Mouse (Mus musculus) bone marrow, adult 2 months (tissue): ENCODE results near the gene Zfhx2. TPM values are rescaled to one million over a fixed set of nuclear protein-coding genes. Genes with fewer than 3 reads are reported as not detected.

ENCODE experiments used
- H3K27ac ChIP-seq: fragments of 200-500 bp; 2 replicates; pipeline ENCODE4 v1.5.1; 2012; ENCODE audit warnings: low read depth, mild to moderate bottlenecking, control low read depth, inconsistent platforms, low read length; ENCODE audit not compliant: control insufficient read depth, poor library complexity, insufficient read depth
- H3K4me1 ChIP-seq: fragments of 200-500 bp; 2 replicates; pipeline ENCODE4 v1.6.1; 2011; ENCODE audit warnings: low read length; ENCODE audit not compliant: control insufficient read depth, insufficient read depth
- H3K4me3 ChIP-seq: fragments of 200-500 bp; replicated peaks from 2 replicates; pipeline ENCODE3; 2011; ENCODE audit warnings: mild to moderate bottlenecking, low read depth, low read length, control low read depth; ENCODE audit not compliant: control insufficient read depth
- CTCF ChIP-seq: fragments of 200-500 bp; IDR thresholded peaks from 2 replicates; pipeline ENCODE4 v1.5.1; 2011; ENCODE audit warnings: low read length, control low read depth; ENCODE audit not compliant: control insufficient read depth, insufficient read depth
- POLR2A ChIP-seq: fragments of 200-500 bp; IDR thresholded peaks from 2 replicates; pipeline ENCODE4 v1.6.1; 2011; ENCODE audit warnings: low read depth, mild to moderate bottlenecking, control low read depth, low read length, borderline replicate concordance; ENCODE audit not compliant: control insufficient read depth
- WGBS: fragments of 180-500 bp; shearing (Covaris S2); methylation state at CpG from one replicate; pipeline ENCODE4 v1.1.7; 2018; 5-methylcytosine and 5-hydroxymethylcytosine counted together
- polyA plus RNA-seq: library from polyadenylated mRNA; stranded (reverse); fragments of >200 nt; gene quantifications from 2 replicates; pipeline ENCODE4 v1.2.4, GENCODE M21; 2011; ENCODE audit warnings: low replicate concordance; ENCODE audit not compliant: missing spikeins, insufficient read depth, insufficient read length

Zfhx2 gene
- polyA plus RNA-seq, 1 experiment: 5.3 TPM

- Histone ChIP-seq H3K27ac (no peak overlapping the region), H3K4me1 (no peaks in the 10 kb centered on the region), H3K4me3 (no peak overlapping the region)
- WGBS: 32% methylated on average over 11 of the region's 11 CpGs
- TF ChIP-seq POLR2A (no peak), CTCF (peak; percentile 41; the same call in 1 of the 2 replicates)
Observed at GRCm38 (mm10) chr14:55029034-55029698, 63.0 kb downstream of the Zfhx2 start.

GRCm38 (mm10) chr14:55028333-55028835 is 63.7 kb downstream of the Zfhx2 start:
- Histone ChIP-seq H3K4me1 (no peaks in the 10 kb centered on the region), H3K27ac (no peak overlapping the region), H3K4me3 (no peak overlapping the region)
- 57% methylated on average over 5 of the region's 5 CpGs for WGBS
- no peak for TF ChIP-seq CTCF
- TF ChIP-seq POLR2A: no peak

GRCm38 (mm10) chr14:55027653-55028052 is 64.5 kb downstream of the Zfhx2 start:
- 67% methylated on average over 6 of the region's 6 CpGs for WGBS

GRCm38 (mm10) chr14:55027251-55027650 is 64.9 kb downstream of the Zfhx2 start:
- Histone ChIP-seq H3K4me3 (no peak overlapping the region), H3K27ac (no peak overlapping the region), H3K4me1 (no peaks in the 10 kb centered on the region)
- WGBS: 55% methylated on average over 5 of the region's 5 CpGs
- TF ChIP-seq POLR2A (no peak), CTCF (no peak)

More at GRCm38 (mm10) chr14:55027653-55028052, 64.5 kb downstream of the Zfhx2 start:
- TF ChIP-seq POLR2A: no peak
- no peak for TF ChIP-seq CTCF
- Histone ChIP-seq H3K4me3 (no peak overlapping the region), H3K4me1 (no peaks in the 10 kb centered on the region), H3K27ac (no peak overlapping the region)

GRCm38 (mm10) chr14:55025527-55025926 is 66.6 kb downstream of the Zfhx2 start:
- Histone ChIP-seq H3K27ac (no peak overlapping the region), H3K4me1 (no peaks in the 10 kb centered on the region), H3K4me3 (no peak overlapping the region)
- TF ChIP-seq POLR2A: no peak
- TF ChIP-seq CTCF: no peak
- WGBS: 87% methylated on average over 5 of the region's 5 CpGs

GRCm38 (mm10) chr14:55024236-55024635 is 67.9 kb downstream of the Zfhx2 start:
- Histone ChIP-seq H3K4me3 (no peak overlapping the region), H3K27ac (no peak overlapping the region), H3K4me1 (no peaks in the 10 kb centered on the region)
- TF ChIP-seq POLR2A: no peak
- peak; percentile 39 for TF ChIP-seq CTCF
- 62% methylated on average over 7 of the region's 7 CpGs for WGBS

- TF ChIP-seq POLR2A: no peak
- no peak for TF ChIP-seq CTCF
- H3K4me3 ChIP-seq: no peak overlapping the region
- WGBS: 89% methylated on average over 15 of the region's 15 CpGs
- no peak overlapping the region for H3K27ac ChIP-seq
- H3K4me1 ChIP-seq: no peaks in the 10 kb centered on the region
Observed at GRCm38 (mm10) chr14:55023011-55023410, 69.1 kb downstream of the Zfhx2 start.

- Histone ChIP-seq H3K27ac (no peak overlapping the region), H3K4me3 (no peak overlapping the region), H3K4me1 (no peaks in the 10 kb centered on the region)
- TF ChIP-seq POLR2A (no peak), CTCF (no peak)
- 92% methylated on average over 9 of the region's 9 CpGs for WGBS
Observed at GRCm38 (mm10) chr14:55020394-55020793, 71.7 kb downstream of the Zfhx2 start.

GRCm38 (mm10) chr14:55016876-55017275 is 75.2 kb downstream of the Zfhx2 start:
- no peak for TF ChIP-seq POLR2A
- no peak for TF ChIP-seq CTCF
- 74% methylated on average over 16 of the region's 16 CpGs for WGBS
- H3K4me3 ChIP-seq: no peak overlapping the region
- H3K27ac ChIP-seq: no peak overlapping the region
- no peaks in the 10 kb centered on the region; the same call in none of the 2 replicates for H3K4me1 ChIP-seq
